Mouse (Mus musculus): Measurements from ENCODE around the gene Gm8439.

Gene Gm8439

GRCm38 (mm10) chr4:120606941-120607340, 18.4 kb downstream of the Gm8439 start:
- in situ Hi-C loops (cut with MboI; ENCODE audit: unreplicated experiment in 2 of 2): no loop called here

DNA sequence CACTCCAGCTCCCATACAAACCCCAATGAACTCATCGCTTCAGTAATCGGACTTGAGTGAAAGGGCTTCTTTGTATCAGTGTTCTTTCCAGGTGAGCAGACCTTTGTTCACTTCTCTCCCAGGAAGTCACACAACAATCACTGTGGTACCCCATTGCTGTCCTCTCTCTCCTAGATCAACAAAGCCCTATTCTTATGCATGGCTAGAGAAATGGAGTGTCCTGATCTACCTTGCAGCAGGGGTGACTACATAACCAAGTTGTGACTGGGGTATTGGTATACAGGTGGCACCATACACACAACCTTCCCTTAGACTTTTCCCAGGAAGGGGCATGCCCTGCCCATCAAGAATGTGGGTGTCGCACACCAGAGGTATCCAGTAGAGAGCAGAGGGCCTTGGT, 22.5 kb downstream of the Gm8439 start:
- in situ Hi-C loops (cut with MboI; ENCODE audit: unreplicated experiment in 2 of 2): no loop called here

GRCm38 (mm10) chr4:120612304-120613080, 23.9 kb downstream of the Gm8439 start:
- in situ Hi-C loops (cut with MboI; ENCODE audit: unreplicated experiment in 2 of 2): no loop called here

DNA sequence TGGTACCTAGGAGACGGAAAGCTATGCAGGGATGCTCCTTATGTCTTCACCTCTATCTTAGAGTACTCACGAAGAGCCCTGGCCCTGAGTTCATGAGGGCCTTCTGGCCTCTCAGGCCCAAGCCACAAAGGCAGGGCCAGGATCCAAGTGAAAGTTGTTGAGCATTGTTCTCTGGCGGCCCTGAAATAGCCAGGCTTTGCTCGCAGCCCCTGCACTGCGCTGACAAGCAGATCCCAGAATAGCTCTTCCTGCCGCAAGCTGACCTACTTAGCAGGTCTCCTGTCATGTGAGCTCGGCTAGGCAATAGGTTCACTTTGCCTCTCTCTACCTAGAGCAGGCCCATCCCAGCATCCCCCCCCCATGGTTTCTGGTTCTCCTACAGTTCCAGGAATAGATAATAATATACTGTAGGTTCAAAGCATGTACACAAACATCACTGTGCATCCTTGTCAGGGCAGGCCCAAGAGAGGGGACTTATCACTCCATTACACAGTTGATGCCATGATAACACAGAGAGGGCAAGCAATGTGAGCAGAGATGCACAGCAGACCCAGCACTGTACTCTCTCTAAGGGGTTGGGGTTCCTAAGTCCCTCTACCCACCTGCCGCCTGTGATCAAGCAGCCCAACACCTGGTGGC, 25.3 kb downstream of the Gm8439 start:
- in situ Hi-C loops (cut with MboI; ENCODE audit: unreplicated experiment in 2 of 2): no loop called here

DNA sequence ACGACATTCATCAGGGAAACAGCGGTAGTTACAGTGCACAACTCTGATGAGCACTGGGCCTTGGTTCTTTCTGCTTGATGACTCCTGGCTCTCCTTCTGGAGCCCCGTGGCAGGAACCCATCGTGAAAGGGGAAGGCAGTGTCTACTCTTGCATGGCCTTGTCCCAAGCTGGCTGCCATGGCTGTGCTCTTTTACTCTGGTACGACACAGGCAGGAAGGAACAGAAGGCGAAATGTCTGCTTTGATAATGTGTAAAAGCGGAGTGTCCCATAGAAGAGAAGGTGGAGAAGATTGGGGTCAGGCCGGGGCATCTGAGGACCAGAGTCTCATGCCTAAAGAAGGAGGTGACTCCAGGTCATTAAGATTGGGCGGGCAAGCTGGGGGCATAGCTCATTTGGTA, 26.1 kb downstream of the Gm8439 start:
- in situ Hi-C loops (cut with MboI; ENCODE audit: unreplicated experiment in 2 of 2): no loop called here

DNA sequence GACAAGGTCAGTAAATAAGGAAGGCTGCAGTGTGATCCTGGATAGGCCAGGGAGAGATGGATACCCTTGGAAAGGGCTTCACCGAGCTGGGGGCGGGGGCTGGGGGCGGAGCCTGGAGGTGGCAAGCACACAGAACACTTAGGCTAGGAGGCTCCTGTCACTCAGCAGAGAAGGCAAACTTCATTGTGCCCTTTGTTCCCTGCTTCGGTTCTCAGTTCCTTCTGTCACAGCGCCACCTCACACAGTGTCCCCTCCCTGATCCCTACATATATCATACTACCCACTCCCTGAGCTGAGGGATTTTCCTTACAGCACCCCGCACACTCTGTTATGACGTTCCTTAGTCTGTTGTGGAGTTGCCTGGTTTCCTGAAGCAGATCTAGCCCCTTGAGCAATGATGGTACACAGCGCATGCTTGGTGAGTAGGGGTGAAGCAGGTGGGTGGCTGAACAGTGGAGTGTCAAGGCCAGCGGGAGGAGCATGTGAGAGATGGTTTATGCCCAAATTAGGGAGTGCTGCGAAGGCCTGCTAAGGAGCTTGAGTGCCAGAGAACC, 27.1 kb downstream of the Gm8439 start:
- in situ Hi-C loops (cut with MboI; ENCODE audit: unreplicated experiment in 2 of 2): no loop called here

- in situ Hi-C loops (cut with MboI; ENCODE audit: unreplicated experiment in 2 of 2): no loop called here
These were observed 27.9 kb downstream of the Gm8439 start for GRCm38 (mm10) chr4:120616199-120617025.

- in situ Hi-C loops (cut with MboI; ENCODE audit: unreplicated experiment in 2 of 2): loop anchor here in 1 of 2 experiments (25.0 kb wide), 1 partner anchor 1410 kb away; no protein-coding TSS in a partner anchor
These were observed 39.2 kb downstream of the Gm8439 start for GRCm38 (mm10) chr4:120627728-120628127.

- in situ Hi-C loops (cut with MboI; ENCODE audit: unreplicated experiment in 2 of 2): loop anchor here in 1 of 2 experiments (25.0 kb wide), 1 partner anchor 1407 kb away; no protein-coding TSS in a partner anchor
These were observed 41.8 kb downstream of the Gm8439 start for GRCm38 (mm10) chr4:120630218-120630931.

- in situ Hi-C loops (cut with MboI; ENCODE audit: unreplicated experiment in 2 of 2): loop anchor here in 1 of 2 experiments (25.0 kb wide), 1 partner anchor 1405 kb away; no protein-coding TSS in a partner anchor
These were observed 43.3 kb downstream of the Gm8439 start for GRCm38 (mm10) chr4:120631828-120632227.

DNA sequence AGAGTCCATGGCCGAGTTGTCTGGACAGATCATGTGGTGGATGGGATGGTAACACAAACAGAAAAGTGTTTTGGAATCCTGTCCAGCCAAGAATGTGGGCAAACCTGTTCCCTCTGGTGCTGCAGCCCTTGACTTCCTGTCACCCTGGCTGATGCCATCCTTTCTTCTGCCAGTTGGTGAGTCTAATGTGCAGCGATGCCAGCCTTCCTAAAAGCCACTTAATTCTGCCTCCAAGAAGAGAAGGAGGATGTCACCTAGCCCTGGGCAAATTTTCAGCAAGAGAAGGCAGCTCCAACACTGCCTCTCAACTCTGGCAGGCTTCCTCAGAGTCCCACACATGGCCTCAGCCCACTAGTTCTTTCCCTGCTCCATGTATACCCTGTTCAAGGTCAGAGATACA, 46.8 kb downstream of the Gm8439 start:
- in situ Hi-C loops (cut with MboI; ENCODE audit: unreplicated experiment in 2 of 2): loop anchor here in 1 of 2 experiments (25.0 kb wide), 1 partner anchor 1402 kb away; no protein-coding TSS in a partner anchor

DNA sequence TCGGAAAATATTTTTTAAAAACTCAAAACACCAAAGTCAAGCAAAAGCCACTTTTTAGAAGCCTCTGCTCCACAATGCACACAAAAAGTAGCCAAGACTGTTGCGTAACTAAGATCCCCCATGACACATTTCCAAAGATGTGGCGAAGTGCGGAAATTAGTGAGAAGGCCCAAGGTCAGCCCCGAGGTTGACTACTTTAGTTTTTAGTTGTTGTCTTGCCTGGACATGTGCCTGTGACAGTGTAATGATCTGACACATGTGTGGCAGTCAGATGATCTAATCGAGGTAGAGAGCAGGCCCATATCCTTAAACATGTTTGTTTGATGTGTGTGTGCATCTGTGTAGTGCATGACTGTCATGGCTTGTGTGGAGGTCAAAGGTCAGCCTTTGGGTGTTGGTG, 53.4 kb downstream of the Gm8439 start:
- in situ Hi-C loops (cut with MboI; ENCODE audit: unreplicated experiment in 2 of 2): loop anchor here in 1 of 2 experiments (25.0 kb wide), 1 partner anchor 1395 kb away; no protein-coding TSS in a partner anchor

DNA sequence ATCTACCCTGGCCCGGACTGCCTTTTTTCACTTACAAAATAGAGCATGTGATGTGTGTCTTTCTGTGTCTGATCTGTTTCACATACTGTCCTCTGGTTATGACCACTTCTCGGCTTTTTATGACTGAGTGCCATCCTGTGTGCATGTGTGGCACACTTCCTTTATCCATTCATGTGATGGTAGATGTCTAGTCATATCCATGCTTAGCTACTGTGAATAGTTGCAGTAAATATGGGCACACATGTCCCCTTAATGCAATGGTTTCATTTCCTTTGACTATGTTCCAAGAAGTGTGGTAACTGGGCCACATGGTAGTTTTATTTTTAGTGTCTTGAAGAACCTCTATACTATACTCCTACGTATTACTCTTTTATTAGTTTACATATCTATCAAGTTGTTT, 55.4 kb downstream of the Gm8439 start:
- in situ Hi-C loops (cut with MboI; ENCODE audit: unreplicated experiment in 2 of 2): loop anchor here in 1 of 2 experiments (25.0 kb wide), 1 partner anchor 1393 kb away; no protein-coding TSS in a partner anchor

- in situ Hi-C loops (cut with MboI; ENCODE audit: unreplicated experiment in 2 of 2): loop anchor here in 1 of 2 experiments (25.0 kb wide), 1 partner anchor 1388 kb away; no protein-coding TSS in a partner anchor
These were observed 61.0 kb downstream of the Gm8439 start for GRCm38 (mm10) chr4:120649369-120650207.

- in situ Hi-C loops (cut with MboI; ENCODE audit: unreplicated experiment in 2 of 2): no loop called here
These were observed 61.7 kb downstream of the Gm8439 start for GRCm38 (mm10) chr4:120650208-120650592.

DNA sequence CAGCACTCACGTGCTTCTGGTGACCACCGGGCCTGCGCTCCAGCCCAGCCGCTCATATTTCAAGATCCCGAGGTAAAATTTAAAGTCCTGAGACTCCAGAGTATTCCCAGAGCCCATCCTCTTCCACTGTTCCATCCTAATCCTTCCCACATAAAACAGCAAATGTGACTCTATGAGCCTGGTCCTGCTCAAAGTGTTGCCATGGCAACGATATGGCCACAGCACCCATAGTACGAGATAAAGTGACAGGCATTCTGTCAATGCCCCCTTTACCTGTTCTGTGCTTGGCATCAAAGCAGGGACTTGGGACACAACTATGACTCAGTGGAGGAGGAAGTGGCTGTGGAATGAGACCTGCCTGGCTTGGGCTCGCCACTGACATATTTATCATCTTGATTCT, 67.4 kb downstream of the Gm8439 start:
- in situ Hi-C loops (cut with MboI; ENCODE audit: unreplicated experiment in 2 of 2): no loop called here
